Mouse (Mus musculus) liver, adult 2 months (tissue): ENCODE data around the gene Fam81b. TPM values are rescaled to one million over a fixed set of nuclear protein-coding genes. Genes with fewer than 3 reads are reported as not detected.

Experiments
- DNase-seq: peaks from one replicate; pipeline ENCODE4 v3.0.0-alpha.2; 2011; ENCODE audit warnings: low read depth, low spot score; ENCODE audit errors: extremely low read depth
- H3K27ac ChIP-seq: fragments of 200-500 bp; replicated peaks from 2 replicates; pipeline ENCODE4 v1.5.1; 2012; ENCODE audit warnings: low read depth, mild to moderate bottlenecking, control low read depth, inconsistent platforms, low read length; ENCODE audit not compliant: insufficient read depth
- H3K27me3 ChIP-seq: fragments of 200-500 bp; 2 replicates; pipeline ENCODE4 v1.6.1; 2012; ENCODE audit warnings: mild to moderate bottlenecking, moderate library complexity, low read length, inconsistent platforms; ENCODE audit not compliant: control insufficient read depth, insufficient read depth
- H3K36me3 ChIP-seq: fragments of 200-500 bp; 2 replicates; pipeline ENCODE4 v1.6.1; 2012; ENCODE audit warnings: low read length, inconsistent platforms; ENCODE audit not compliant: control insufficient read depth, insufficient read depth
- H3K4me1 ChIP-seq: fragments of 200-500 bp; 2 replicates; pipeline ENCODE4 v1.6.1; 2011; ENCODE audit warnings: low read length; ENCODE audit not compliant: control insufficient read depth, insufficient read depth
- H3K4me3 ChIP-seq: fragments of 200-500 bp; 2 replicates; pipeline ENCODE4 v1.5.1; 2011; ENCODE audit warnings: low read depth, mild to moderate bottlenecking, control low read depth, low read length, moderate library complexity; ENCODE audit not compliant: insufficient read depth
- H3K79me2 ChIP-seq: fragments of 200-500 bp; 2 replicates; pipeline ENCODE4 v1.6.1; 2012; ENCODE audit warnings: inconsistent platforms, mild to moderate bottlenecking, low read length, moderate library complexity; ENCODE audit not compliant: control insufficient read depth, insufficient read depth
- H3K9ac ChIP-seq: fragments of 200-500 bp; 2 replicates; pipeline ENCODE4 v1.6.1; 2012; ENCODE audit warnings: low read depth, mild to moderate bottlenecking, control low read depth, inconsistent platforms, low read length
- CTCF ChIP-seq: fragments of 200-500 bp; IDR thresholded peaks from 2 replicates; pipeline ENCODE4 v1.5.1; 2011; ENCODE audit warnings: low read depth, low read length, control low read depth
- POLR2A ChIP-seq: fragments of 200-500 bp; IDR thresholded peaks from 2 replicates; pipeline ENCODE4 v1.6.1; 2011; ENCODE audit warnings: low read length, control low read depth; ENCODE audit not compliant: insufficient read depth; ENCODE audit errors: extremely low read depth
- WGBS: fragments of 180-500 bp; shearing (Covaris S2); methylation state at CpG from one replicate; pipeline ENCODE4 v1.1.7; 2018; 5-methylcytosine and 5-hydroxymethylcytosine counted together
- polyA plus RNA-seq: library from polyadenylated mRNA; depleted of rRNA; stranded (reverse); fragments of >200 nt; gene quantifications from 2 replicates; pipeline ENCODE4 v1.2.3, GENCODE M21; 2012
- total RNA-seq: library from RNA; depleted of rRNA; stranded (reverse); fragments of >200 nt; gene quantifications from 2 replicates; pipeline ENCODE4 v1.2.3, GENCODE M21; 2014

The Fam81b gene
- total and polyA plus RNA-seq, 2 experiments, result not detected

- H3K4me1 ChIP-seq, result no peaks in the 10 kb centered on the region
- WGBS, result 81% methylated on average over 2 of the region's 2 CpGs
- H3K4me3 ChIP-seq, result no peak overlapping the region
- H3K9ac ChIP-seq, result no peak overlapping the region
- no peak overlapping the region for H3K27ac ChIP-seq
- no peak for DNase-seq
- H3K36me3 ChIP-seq, result no peaks in the 10 kb centered on the region
- no peaks in the 10 kb centered on the region for H3K27me3 ChIP-seq
- TF ChIP-seq POLR2A (no peak), CTCF (no peak)
- H3K79me2 ChIP-seq, result no peaks in the 10 kb centered on the region
These were observed 89.9 kb downstream of the Fam81b start for GRCm38 (mm10) chr13:76214928-76215327.

- 87% methylated on average over 4 of the region's 4 CpGs for WGBS
- H3K4me1 ChIP-seq, result no peaks in the 10 kb centered on the region
- no peak overlapping the region for H3K27ac ChIP-seq
- no peak for TF ChIP-seq POLR2A
- TF ChIP-seq CTCF, result no peak
- H3K27me3 ChIP-seq, result no peaks in the 10 kb centered on the region
- no peaks in the 10 kb centered on the region for H3K79me2 ChIP-seq
- no peak overlapping the region for H3K4me3 ChIP-seq
- DNase-seq, result no peak
- peaks cover 6% of the 10 kb centered on the region for H3K36me3 ChIP-seq
- no peak overlapping the region for H3K9ac ChIP-seq
These were observed 104.9 kb downstream of the Fam81b start for GRCm38 (mm10) chr13:76199943-76200342.

DNA sequence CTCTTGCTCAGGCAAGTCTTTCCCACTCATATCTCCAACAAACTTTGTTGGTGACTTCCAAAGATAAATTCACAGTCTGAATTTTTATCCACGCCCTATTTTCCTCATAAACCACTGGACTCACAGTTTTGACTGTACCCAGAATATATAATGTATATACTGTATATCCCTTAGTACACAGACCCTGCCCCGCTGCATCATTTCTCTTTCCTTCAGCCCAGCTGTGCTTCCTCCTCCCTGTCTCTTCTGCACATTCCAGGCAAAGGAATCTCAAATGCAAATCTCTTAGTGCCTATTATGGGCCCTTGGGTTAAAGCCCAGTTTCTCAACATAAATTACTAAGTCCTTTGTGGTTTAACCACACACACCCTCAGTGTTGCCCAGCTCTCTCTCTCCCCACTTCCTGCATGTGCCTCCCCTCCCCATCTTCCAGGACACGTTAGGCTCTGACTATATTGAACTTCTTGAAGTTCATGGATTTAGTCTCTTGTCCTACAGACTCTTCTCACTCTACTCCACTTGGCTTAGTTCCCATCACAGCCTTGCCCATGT is 107.5 kb downstream of the Fam81b start:
- H3K4me1 ChIP-seq, result no peaks in the 10 kb centered on the region
- H3K27ac ChIP-seq, result no peak overlapping the region
- no peak for TF ChIP-seq POLR2A
- no peak for TF ChIP-seq CTCF
- H3K9ac ChIP-seq, result no peak overlapping the region
- DNase-seq, result no peak
- 91% methylated on average over 3 of the region's 3 CpGs for WGBS
- no peaks in the 10 kb centered on the region for H3K27me3 ChIP-seq
- peaks cover 12% of the 10 kb centered on the region for H3K36me3 ChIP-seq
- no peak overlapping the region for H3K4me3 ChIP-seq
- no peaks in the 10 kb centered on the region for H3K79me2 ChIP-seq

GRCm38 (mm10) chr13:76195431-76196138 is 109.3 kb downstream of the Fam81b start:
- Histone ChIP-seq H3K27me3 (no peaks in the 10 kb centered on the region), H3K9ac (no peak overlapping the region), H3K36me3 (peaks cover 23% of the 10 kb centered on the region), H3K79me2 (no peaks in the 10 kb centered on the region), H3K4me3 (no peak overlapping the region), H3K27ac (no peak overlapping the region), H3K4me1 (no peaks in the 10 kb centered on the region)
- DNase-seq, result no peak
- 87% methylated on average over 8 of the region's 8 CpGs for WGBS
- TF ChIP-seq CTCF, result no peak
- TF ChIP-seq POLR2A, result no peak

DNA sequence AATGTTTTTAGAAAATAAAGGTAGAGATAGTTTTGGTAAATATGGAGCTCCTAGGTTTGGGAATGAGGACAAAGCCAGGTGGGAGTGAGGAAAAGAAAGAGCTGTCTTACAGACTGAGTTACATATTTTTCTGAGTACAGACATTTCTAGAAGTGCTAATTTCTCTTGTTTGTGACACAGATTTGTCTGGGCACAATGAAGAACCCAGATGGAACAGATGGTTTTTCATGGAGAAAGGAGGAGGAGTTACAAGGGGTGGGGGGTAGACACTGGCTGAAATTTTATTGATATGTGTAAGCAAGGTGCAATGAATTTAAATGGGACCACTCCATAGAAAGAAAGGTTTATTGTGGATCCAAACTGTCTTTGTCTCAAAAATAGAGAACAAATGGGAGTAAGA is 109.9 kb downstream of the Fam81b start:
- no peaks in the 10 kb centered on the region for H3K27me3 ChIP-seq
- no peak overlapping the region for H3K27ac ChIP-seq
- DNase-seq, result no peak
- no peaks in the 10 kb centered on the region for H3K4me1 ChIP-seq
- no peak overlapping the region for H3K4me3 ChIP-seq
- H3K79me2 ChIP-seq, result no peaks in the 10 kb centered on the region
- peaks cover 28% of the 10 kb centered on the region for H3K36me3 ChIP-seq
- TF ChIP-seq POLR2A (no peak), CTCF (no peak)
- no peak overlapping the region for H3K9ac ChIP-seq

- no peak overlapping the region for H3K4me3 ChIP-seq
- peaks cover 42% of the 10 kb centered on the region for H3K36me3 ChIP-seq
- H3K9ac ChIP-seq, result no peak overlapping the region
- H3K27me3 ChIP-seq, result no peaks in the 10 kb centered on the region
- no peak for TF ChIP-seq POLR2A
- TF ChIP-seq CTCF, result no peak
- WGBS, result 69% methylated on average over 3 of the region's 3 CpGs
- H3K79me2 ChIP-seq, result no peaks in the 10 kb centered on the region
- no peaks in the 10 kb centered on the region for H3K4me1 ChIP-seq
- peak; percentile 21 for DNase-seq
- H3K27ac ChIP-seq, result no peak overlapping the region
These were observed 114.6 kb downstream of the Fam81b start for GRCm38 (mm10) chr13:76190273-76190672.
